Mouse (Mus musculus) cerebellum, adult 11 months (tissue): ENCODE data around the gene Elfn2.

Source experiments
- DNase-seq: peaks from one replicate; pipeline ENCODE4 v3.0.0; 2022

The Elfn2 gene

GRCm38 (mm10) chr15:78720094-78720493 is 1.5 kb upstream of the Elfn2 start:
- DNase-seq = peak; percentile 29

- DNase-seq = no peak
These were observed 845 bp upstream of the Elfn2 start for GRCm38 (mm10) chr15:78719416-78719815.

DNA sequence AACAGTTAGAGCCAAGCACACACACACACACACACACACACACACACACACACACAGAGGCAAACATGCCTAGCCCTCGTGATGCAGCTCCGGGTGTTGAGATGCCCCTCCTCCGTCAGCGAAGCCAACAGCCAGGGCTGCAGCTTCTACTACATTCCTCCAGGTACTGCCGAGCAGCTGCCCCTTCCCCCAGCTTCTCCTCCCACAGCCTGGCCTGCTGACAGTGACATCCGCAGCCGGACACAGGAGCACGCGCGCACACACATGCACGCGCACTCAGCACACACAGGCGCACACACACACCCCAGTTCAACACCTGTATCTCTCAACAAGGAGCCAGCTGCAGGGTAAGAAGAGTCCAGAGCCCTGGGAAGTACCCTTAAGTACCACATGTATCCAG is 1.6 kb downstream of the Elfn2 start:
- no peak for DNase-seq

DNA sequence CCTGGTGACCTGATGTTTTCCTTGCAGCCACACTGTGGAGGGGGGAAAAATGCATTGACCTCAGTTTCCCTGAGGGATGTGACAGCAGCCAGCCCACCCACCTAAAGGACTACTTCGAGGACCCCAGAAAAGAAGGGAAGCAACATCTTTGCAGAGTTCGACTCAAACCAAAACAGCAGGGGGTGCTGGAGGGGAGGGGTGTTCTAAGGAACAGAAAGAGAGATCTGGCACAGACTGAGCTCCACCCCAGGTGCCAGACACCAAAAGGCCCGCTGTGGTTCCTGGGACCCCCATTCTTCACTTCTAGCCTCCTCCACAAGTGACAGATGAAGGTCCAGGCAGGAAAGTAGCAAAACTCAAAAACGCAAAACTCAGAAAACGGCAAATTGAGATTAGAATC is 2.7 kb downstream of the Elfn2 start:
- no peak for DNase-seq

- no peak for DNase-seq
These were observed 4.8 kb downstream of the Elfn2 start for GRCm38 (mm10) chr15:78713751-78714150.

DNA sequence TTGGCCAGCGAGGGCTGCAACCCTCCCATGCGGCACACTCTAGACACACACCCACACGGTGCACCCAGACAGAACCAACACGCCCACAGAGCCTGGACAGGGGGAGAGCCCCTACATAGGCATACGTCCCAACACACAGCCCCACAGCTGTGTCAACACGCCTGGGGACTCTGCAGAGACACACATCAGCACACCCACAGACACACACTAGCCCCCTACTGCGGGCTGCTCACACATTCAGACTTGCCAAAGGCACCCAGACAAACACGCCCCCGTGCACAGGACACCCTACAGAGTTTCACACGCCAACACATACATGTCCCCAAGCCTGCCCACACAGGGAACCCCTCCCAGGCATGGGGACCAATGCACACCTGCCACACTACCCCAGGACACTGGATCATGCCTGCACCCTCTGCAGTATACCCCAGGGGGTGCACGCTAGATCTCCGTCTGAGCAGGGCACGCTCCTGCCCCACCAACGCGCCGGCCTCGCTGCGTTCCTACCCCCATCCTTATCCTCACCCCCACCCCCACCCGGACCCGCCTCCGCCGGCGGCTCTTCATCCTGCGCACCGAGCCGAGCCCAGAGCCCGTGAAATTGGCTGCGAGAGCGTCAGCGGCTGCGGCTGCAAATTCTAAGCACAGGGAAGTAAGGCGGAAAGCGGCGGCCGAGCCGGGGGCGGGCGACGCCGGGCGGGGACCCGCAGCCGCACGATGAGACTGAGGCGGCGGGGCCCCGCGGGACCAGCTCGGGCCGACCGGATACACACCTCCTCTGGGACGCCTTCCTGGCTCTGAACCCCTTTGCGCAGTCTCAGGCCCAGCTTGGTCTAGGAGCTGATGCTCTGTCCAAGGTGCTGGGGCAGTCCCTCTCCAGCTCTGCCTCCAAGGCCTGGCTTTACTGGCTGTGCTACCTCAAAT is 6.0 kb downstream of the Elfn2 start:
- DNase-seq = no peak

DNA sequence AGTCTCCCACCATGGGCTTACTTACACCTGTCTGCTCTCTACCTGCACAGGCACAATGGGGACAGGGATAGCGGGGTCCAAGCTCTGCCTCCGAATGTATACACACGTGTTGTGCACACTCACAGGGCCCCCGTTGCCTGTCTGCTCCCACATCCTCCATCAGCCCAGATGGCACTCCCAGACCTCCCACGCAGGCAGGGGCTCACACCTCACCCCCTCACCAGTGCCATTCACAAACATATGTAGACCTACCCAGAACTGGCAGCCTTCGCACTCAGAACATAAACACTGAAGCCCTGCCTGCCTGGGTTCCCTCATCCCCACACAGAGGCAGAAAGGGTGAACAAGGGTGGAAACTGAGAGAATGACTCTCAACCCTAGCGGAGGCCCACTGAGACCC is 6.6 kb downstream of the Elfn2 start:
- no peak for DNase-seq

GRCm38 (mm10) chr15:78710634-78711033 is 7.9 kb downstream of the Elfn2 start:
- DNase-seq = no peak

GRCm38 (mm10) chr15:78709767-78710166 is 8.8 kb downstream of the Elfn2 start:
- DNase-seq = no peak

DNA sequence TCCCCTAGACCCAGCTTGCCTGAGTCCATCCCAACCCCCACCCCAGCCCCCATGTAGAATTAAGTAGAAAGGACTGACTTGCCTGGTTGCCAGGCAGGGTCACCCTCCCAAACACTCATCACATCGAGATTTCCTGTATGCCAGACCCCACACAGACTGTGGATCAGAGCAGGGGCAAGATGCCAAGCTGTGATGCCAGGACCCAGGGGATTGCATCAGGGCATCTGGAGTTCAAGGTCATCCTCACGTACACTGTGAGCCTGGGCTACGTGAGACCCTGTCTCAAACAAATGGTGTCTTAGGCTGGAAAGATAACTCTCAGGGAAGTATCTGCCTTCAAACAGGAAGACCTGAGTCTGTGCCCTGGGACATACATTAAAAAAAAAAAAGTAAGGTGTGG is 11.9 kb downstream of the Elfn2 start:
- DNase-seq = no peak

DNA sequence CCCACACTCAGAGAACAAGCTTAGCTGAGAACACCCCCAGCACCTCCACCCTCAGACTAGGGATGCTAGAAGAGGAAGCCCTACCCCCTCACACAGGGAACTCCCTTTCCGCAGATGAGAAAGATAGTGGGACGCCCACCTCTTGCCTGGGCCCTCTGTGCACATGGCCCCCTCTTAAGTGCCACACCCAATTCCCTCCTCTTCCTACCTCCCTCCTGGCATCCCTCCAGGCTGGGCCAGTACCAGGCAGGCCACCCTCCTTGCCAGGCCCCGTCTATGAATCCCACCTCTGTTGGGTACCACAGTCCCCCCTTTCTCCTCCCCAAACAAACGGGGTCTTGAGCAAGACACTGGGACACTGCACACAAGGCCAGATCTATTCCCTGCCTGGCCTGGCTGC is 13.7 kb downstream of the Elfn2 start:
- DNase-seq = no peak

- no peak for DNase-seq
These were observed 14.6 kb downstream of the Elfn2 start for GRCm38 (mm10) chr15:78704007-78704406.

DNA sequence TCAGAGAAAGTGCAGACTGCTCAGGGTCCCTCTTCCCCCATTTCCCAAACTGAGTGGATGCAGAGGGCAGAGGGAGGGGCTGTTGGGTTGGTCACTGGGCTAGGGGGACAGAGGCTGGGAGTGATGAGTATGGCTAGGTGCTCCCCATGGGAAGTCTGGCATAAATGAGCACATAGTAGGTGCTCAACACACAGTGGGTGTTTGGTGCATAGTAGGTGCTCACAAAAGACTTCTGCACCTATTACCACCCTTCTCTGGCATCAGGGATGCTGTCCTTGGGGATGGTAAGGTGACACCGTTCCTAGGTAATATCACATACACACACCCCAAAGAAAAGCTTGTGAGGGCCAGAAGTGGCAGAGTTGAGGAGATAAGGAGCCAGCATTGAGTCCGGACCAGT is 18.2 kb downstream of the Elfn2 start:
- no peak for DNase-seq

DNA sequence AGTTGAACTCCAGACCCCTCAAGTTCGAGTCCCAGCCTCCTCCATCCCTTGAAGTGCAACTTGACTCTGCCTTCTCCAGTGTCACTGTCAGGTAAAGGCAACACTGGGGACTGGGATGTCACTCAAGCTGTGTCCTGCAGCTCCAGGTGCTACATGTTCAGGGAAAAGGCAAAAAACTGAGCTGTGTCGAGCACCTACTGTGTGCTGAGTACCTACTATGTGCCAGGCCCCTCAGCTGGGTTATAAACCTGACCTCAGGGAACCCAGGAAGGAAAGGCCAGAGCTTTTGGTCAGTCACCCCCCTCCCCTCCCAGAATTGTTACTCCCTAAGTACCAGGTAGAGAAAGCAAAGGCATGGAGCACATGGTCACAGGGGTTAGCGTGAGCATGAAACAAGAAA is 19.1 kb downstream of the Elfn2 start:
- DNase-seq = no peak

GRCm38 (mm10) chr15:78698491-78699135 is 20.0 kb downstream of the Elfn2 start:
- no peak for DNase-seq

DNA sequence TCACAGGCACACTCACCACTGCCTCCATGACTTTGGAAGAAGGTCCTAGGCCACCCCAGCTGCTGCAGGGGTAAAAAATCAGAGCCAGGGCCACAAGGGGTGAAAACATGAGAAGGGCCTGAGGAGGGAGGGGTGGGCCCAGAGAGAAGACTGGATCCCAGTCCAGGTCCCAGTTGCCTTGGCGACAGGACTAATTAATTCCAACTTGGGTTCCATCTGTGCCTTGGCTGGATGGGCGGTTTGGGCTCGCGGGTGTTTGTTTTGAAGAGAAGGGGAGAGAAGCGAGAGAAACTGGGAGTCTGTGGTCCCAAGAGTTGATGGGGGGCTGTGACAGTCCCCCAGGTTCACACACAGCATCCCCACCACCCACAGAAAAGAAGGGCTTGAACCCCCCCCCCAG is 20.5 kb downstream of the Elfn2 start:
- no peak for DNase-seq

- no peak for DNase-seq
These were observed 22.8 kb downstream of the Elfn2 start for GRCm38 (mm10) chr15:78695745-78696144.

DNA sequence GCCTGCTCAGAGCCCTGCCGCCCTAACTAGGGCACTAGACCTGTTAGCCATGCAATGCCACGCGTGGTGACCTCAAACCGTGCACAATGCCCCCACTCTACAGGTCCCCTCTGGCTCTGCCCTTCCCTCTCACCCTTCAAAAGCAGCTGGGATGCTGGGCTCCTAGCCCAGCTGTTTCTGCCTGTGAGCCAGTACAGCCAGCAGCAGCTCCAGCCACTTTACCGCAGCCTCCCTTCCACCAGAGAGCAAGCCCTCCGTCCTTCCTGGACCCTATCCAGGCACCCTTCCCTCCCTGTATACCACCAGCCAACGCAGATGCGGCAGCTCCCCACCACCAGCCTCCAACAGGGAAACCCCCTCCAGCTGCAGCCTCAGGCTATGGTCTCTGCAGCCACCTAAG is 26.1 kb downstream of the Elfn2 start:
- DNase-seq = no peak

DNA sequence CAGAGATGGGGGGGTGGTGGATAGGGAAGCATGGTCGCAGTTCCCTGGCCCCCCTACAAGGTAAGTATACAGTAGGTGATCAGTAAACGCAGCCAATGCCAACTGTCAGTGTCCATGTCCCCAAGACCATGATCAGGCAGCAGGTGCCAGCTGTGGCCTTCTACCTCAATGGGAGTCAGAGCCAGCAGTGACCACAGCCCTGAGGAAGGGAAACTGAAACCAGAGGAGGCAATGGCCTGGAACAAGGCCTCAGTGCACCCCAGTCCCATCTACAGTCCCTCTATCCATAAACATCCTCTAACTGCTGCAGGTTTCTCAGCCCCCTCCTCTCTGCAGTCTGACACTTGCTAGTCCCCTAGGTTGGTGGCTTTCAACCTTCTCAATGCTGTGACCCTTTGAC is 27.9 kb downstream of the Elfn2 start:
- DNase-seq = no peak

GRCm38 (mm10) chr15:78686910-78687309 is 31.7 kb downstream of the Elfn2 start:
- no peak for DNase-seq

GRCm38 (mm10) chr15:78684111-78684510 is 34.5 kb downstream of the Elfn2 start:
- no peak for DNase-seq

GRCm38 (mm10) chr15:78683474-78683873 is 35.1 kb downstream of the Elfn2 start:
- no peak for DNase-seq

DNA sequence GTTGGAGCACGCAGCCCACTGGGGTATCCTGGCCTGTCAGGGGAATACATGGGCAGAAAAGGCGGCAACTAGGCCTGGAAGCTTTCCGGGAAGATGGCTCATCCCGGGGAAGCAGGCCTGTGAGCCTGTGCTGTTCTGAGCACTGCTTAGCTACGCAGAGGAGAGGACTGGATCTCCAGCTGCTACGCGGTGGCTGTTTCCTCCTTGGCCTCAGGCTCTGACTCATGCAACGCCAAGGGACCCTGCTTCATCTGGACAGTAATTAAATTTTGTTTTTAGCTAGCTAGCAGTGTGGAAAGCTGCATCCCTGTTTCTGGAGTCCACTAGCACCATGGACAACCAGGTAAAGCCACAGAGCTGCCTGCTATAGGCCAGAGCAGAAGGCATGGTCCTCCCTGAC is 36.8 kb downstream of the Elfn2 start:
- no peak for DNase-seq

GRCm38 (mm10) chr15:78681301-78681700 is 37.3 kb downstream of the Elfn2 start:
- DNase-seq = no peak

GRCm38 (mm10) chr15:78680291-78680690 is 38.3 kb downstream of the Elfn2 start:
- DNase-seq = no peak
